9 mouse cellular contexts compared by ENCODE assay signal in the genomic region with DNA sequence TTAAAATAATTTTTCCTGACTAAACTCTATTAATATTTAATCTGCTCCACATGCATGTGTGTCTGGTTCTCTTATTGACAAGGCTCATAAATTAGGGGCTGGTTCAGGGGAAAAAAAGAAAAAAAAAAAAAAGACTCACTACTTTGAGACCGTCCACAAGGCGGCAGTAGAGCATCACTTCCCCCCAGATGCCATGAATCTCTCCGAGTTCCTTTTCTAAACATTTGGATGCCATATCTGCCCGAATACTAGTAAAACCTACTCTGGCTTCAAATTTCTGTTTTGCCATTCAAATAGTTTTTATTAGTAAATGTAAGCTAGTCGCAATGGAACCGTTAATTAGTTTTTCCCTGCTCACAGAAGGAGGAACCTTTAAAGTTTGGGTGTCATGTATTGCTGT.
DNase-seq lines count a peak whose midpoint lies in the region; ATAC-seq and TF ChIP-seq lines count a peak whose summit lies in the region.
"Had no signal": no experiment of that assay in that cellular context is flagged by ENCODE, and none has a peak within 500 bp of the region (broad histone marks: within the 10 kb centered on the region; RNA-seq: fewer than 3 reads in every experiment).

No protein-coding gene starts in this region.

- no peak overlapping the region for H3K27ac ChIP-seq in heart, adult 2 months
- no peak overlapping the region for H3K27ac ChIP-seq in heart, embryonic 11.5 days (ENCODE audit: low read depth, low read length)
- no peak overlapping the region for H3K27ac ChIP-seq in embryonic facial prominence, embryonic 11.5 days (replicated peaks; ENCODE audit: low read depth, low read length)

- TF ChIP-seq POLR2A in heart, adult 2 months (IDR thresholded peaks at IDR 0.05; ENCODE audit: insufficient read depth, low read depth, low read length) = no peak

- peak; percentile 82 for TF ChIP-seq CTCF in heart, adult 2 months (IDR thresholded peaks at IDR 0.05)

- 0 out of 2 replicates have a peak, but pooled peaks have one; percentile 8 for TF ChIP-seq EP300 in heart, adult 2 months (IDR thresholded peaks at IDR 0.05; ENCODE audit: insufficient read depth, low read depth, low read length)

- no peaks in the 10 kb centered on the region for H3K27me3 ChIP-seq in heart, adult 2 months (ENCODE audit: control insufficient read depth, insufficient read depth, low read length)
- no peaks in the 10 kb centered on the region for H3K27me3 ChIP-seq in heart, embryonic 11.5 days (ENCODE audit: control insufficient read depth, insufficient read depth, low read length)
- no peaks in the 10 kb centered on the region for H3K27me3 ChIP-seq in embryonic facial prominence, embryonic 11.5 days (ENCODE audit: control insufficient read depth, insufficient read depth, low read length)

- intact Hi-C loops in heart, adult 2 months (cut with DNase I) = loop anchor here (1.0 to 10.0 kb wide), 4 partner anchors 253 to 1074 kb away; a partner anchor contains a TSS

- no peaks in the 10 kb centered on the region for H3K79me2 ChIP-seq in heart, adult 2 months (replicated peaks; ENCODE audit: control insufficient read depth, insufficient read depth, low read length)

- H3K4me2 ChIP-seq in heart, embryonic 11.5 days = no peak overlapping the region
- H3K4me2 ChIP-seq in embryonic facial prominence, embryonic 11.5 days (ENCODE audit: low read depth, low read length) = no peak overlapping the region

- H3K36me3 ChIP-seq in heart, adult 2 months (ENCODE audit: control insufficient read depth, insufficient read depth, low read length) = no peaks in the 10 kb centered on the region
- no peaks in the 10 kb centered on the region for H3K36me3 ChIP-seq in heart, embryonic 11.5 days (ENCODE audit: control insufficient read depth, insufficient read depth, low read length)
- no peaks in the 10 kb centered on the region for H3K36me3 ChIP-seq in embryonic facial prominence, embryonic 11.5 days (replicated peaks; ENCODE audit: control insufficient read depth, insufficient read depth, low read depth, low read length)

- H3K9ac ChIP-seq in heart, adult 2 months (ENCODE audit: low read depth, low read length) = no peak overlapping the region
- H3K9ac ChIP-seq in heart, embryonic 11.5 days (ENCODE audit: low read depth, low read length) = no peak overlapping the region
- H3K9ac ChIP-seq in embryonic facial prominence, embryonic 11.5 days (replicated peaks; ENCODE audit: low read length) = no peak overlapping the region

- ATAC-seq in heart, embryonic 11.5 days (replicated peaks; ENCODE audit: insufficient number of reproducible peaks, low FRiP score, low TSS enrichment) = no peak
- no peak for ATAC-seq in embryonic facial prominence, embryonic 11.5 days (replicated peaks; ENCODE audit: insufficient number of reproducible peaks, low FRiP score, low TSS enrichment, low read depth)

- peak; percentile 17 to 46 for DNase-seq in heart, adult 2 months
- peak; percentile 63 for DNase-seq in A20 (ENCODE audit: low read depth, low spot score)
- DNase-seq in adrenal gland, adult 2 months = peak; percentile 40
- DNase-seq in embryonic facial prominence, embryonic 11.5 days (ENCODE audit: low spot score) = peak; percentile 83
- peak; percentile 19 for DNase-seq in large intestine, adult 2 months (ENCODE audit: low read depth, low spot score)
- DNase-seq in lung, postnatal 14 days = peak; percentile 75
- peak; percentile 47 for DNase-seq in telencephalon, adult 2 months (ENCODE audit: low read depth, low spot score)

- no peaks in the 10 kb centered on the region for H3K4me1 ChIP-seq in heart, adult 2 months (ENCODE audit: control insufficient read depth, insufficient read depth, low read length)
- no peaks in the 10 kb centered on the region for H3K4me1 ChIP-seq in heart, embryonic 11.5 days (ENCODE audit: control insufficient read depth, insufficient read depth, low read length)
- no peaks in the 10 kb centered on the region for H3K4me1 ChIP-seq in embryonic facial prominence, embryonic 11.5 days (ENCODE audit: control insufficient read depth, insufficient read depth, low read length)

- WGBS in heart, adult 2 months = 7% methylated on average over 6 of the region's 6 CpGs
- WGBS in heart, embryonic 11.5 days (ENCODE audit: insufficient replicate concordance) = 7% methylated on average over 6 of the region's 6 CpGs
- WGBS in embryonic facial prominence, embryonic 11.5 days = 6% methylated on average over 6 of the region's 6 CpGs
- WGBS in large intestine, adult 2 months = 8% methylated on average over 6 of the region's 6 CpGs

- no peak overlapping the region for H3K4me3 ChIP-seq in heart, adult 2 months
- no peak overlapping the region for H3K4me3 ChIP-seq in heart, embryonic 11.5 days (ENCODE audit: low read depth, low read length)
- H3K4me3 ChIP-seq in embryonic facial prominence, embryonic 11.5 days (ENCODE audit: low read depth, low read length) = no peak overlapping the region
- H3K4me3 ChIP-seq: megakaryocyte, embryonic 14.5 days had no signal

- H3K9me3 ChIP-seq in heart, embryonic 11.5 days (replicated peaks; ENCODE audit: control insufficient read depth, low read length) = no peaks in the 10 kb centered on the region
- H3K9me3 ChIP-seq in embryonic facial prominence, embryonic 11.5 days (replicated peaks; ENCODE audit: control insufficient read depth, low read length) = no peaks in the 10 kb centered on the region
- H3K9me3 ChIP-seq: megakaryocyte, embryonic 14.5 days had no signal

Comparison
In these comparisons a context has a peak if more than half of its experiments do, and no peak if none do; other contexts are left out.
1. DNase-seq: peak in every context shown above with its lines; median percentile 83 in embryonic facial prominence, embryonic 11.5 days; 75 in lung, postnatal 14 days; 63 in A20; 47 in telencephalon, adult 2 months; 40 in adrenal gland, adult 2 months; 32 in heart, adult 2 months; 19 in large intestine, adult 2 months.